ENCODE assay signal across 9 mouse cellular contexts in genomic region chr2:128429786-128430185, GRCm38 (mm10).
DNase-seq lines count a peak whose midpoint lies in the region; ATAC-seq lines count a peak whose summit lies in the region.
"Had no signal": no experiment of that assay in that cellular context is flagged by ENCODE, and none has a peak within 500 bp of the region (broad histone marks: within the 10 kb centered on the region; RNA-seq: fewer than 3 reads in every experiment).

No protein-coding gene starts in this region.

- H3K9ac ChIP-seq in heart, embryonic 16.5 days (ENCODE audit: low read length), result no peak overlapping the region; the same call in 1 of the 2 replicates
- H3K9ac ChIP-seq in hindbrain, embryonic 11.5 days (ENCODE audit: low read depth, low read length), result no peak overlapping the region

- DNase-seq in embryo, embryonic 10.5 days (ENCODE audit: low spot score), result peak; percentile 22
- DNase-seq in embryo, embryonic 9.5 days (ENCODE audit: extremely low spot score), result no peak
- peak; percentile 84 for DNase-seq in CD4-positive helper T cell, adult 2 months (ENCODE audit: low read depth, low spot score)
- no peak for DNase-seq in hindbrain, embryonic 11.5 days (ENCODE audit: low spot score)
- no peak for DNase-seq in left cerebral cortex, postnatal 14 days (ENCODE audit: low spot score in 2 of 2)

- peak overlapping the region; percentile 47; the same call in 1 of the 2 replicates for H3K4me3 ChIP-seq in heart, embryonic 16.5 days (ENCODE audit: low read length)
- H3K4me3 ChIP-seq in hindbrain, embryonic 11.5 days (ENCODE audit: low read depth, low read length), result no peak overlapping the region

- intact Hi-C loops in left cerebral cortex, postnatal 14 days (cut with DNase I), result no loop called here

- H3K36me3 ChIP-seq in heart, embryonic 16.5 days (ENCODE audit: control insufficient read depth, insufficient read depth), result no peaks in the 10 kb centered on the region
- no peaks in the 10 kb centered on the region for H3K36me3 ChIP-seq in hindbrain, embryonic 11.5 days (ENCODE audit: control insufficient read depth, insufficient read depth, low read length)

- 51% methylated on average over 7 of the region's 7 CpGs for WGBS in heart, embryonic 16.5 days
- WGBS in hindbrain, embryonic 11.5 days, result 68% methylated on average over 7 of the region's 7 CpGs

- no peaks in the 10 kb centered on the region for H3K9me3 ChIP-seq in heart, embryonic 16.5 days (replicated peaks; ENCODE audit: control insufficient read depth, low read length)
- H3K9me3 ChIP-seq in hindbrain, embryonic 11.5 days (ENCODE audit: control insufficient read depth, low read length), result no peaks in the 10 kb centered on the region

- peak overlapping the region; percentile 81 for H3K27ac ChIP-seq in heart, embryonic 16.5 days (ENCODE audit: low read length)
- H3K27ac ChIP-seq in hindbrain, embryonic 11.5 days (ENCODE audit: low read depth, low read length), result no peak overlapping the region

- peaks cover 27% of the 10 kb centered on the region for H3K4me1 ChIP-seq in heart, embryonic 16.5 days (ENCODE audit: control insufficient read depth, insufficient read depth, low read length)
- no peaks in the 10 kb centered on the region for H3K4me1 ChIP-seq in hindbrain, embryonic 11.5 days (replicated peaks; ENCODE audit: control insufficient read depth, insufficient read depth, low read length)

- H3K4me2 ChIP-seq in heart, embryonic 16.5 days (ENCODE audit: low read depth, low read length), result peak overlapping the region; percentile 59
- H3K4me2 ChIP-seq in hindbrain, embryonic 11.5 days (replicated peaks; ENCODE audit: low read depth, low read length), result no peak overlapping the region
- H3K4me2 ChIP-seq: midbrain, embryonic 11.5 days had no signal

- H3K27me3 ChIP-seq in heart, embryonic 16.5 days (ENCODE audit: control insufficient read depth, insufficient read depth, low read length), result no peaks in the 10 kb centered on the region
- no peaks in the 10 kb centered on the region for H3K27me3 ChIP-seq in hindbrain, embryonic 11.5 days (ENCODE audit: control insufficient read depth, insufficient read depth, low read length)

- ATAC-seq in heart, embryonic 16.5 days (replicated peaks; ENCODE audit: extremely low read depth, insufficient read depth, low FRiP score), result no peak
- ATAC-seq in megakaryocyte, adult 5-6 weeks (ENCODE audit: poor library complexity, severe bottlenecking), result peak; percentile 62
- no peak for ATAC-seq in hindbrain, embryonic 11.5 days (ENCODE audit: low FRiP score)
- no peak for ATAC-seq in cerebellum, adult (ENCODE audit: insufficient number of reproducible peaks, low FRiP score, low TSS enrichment)

Comparison
In these comparisons a context has a peak if more than half of its experiments do, and no peak if none do; other contexts are left out.
1. DNase-seq: peak in embryo, embryonic 10.5 days (single experiment) and CD4-positive helper T cell, adult 2 months (single experiment); none in embryo, embryonic 9.5 days (single experiment), hindbrain, embryonic 11.5 days (single experiment) and left cerebral cortex, postnatal 14 days (0 of 2).